Mouse (Mus musculus): Measurements from ENCODE around the gene 1190005I06Rik. TPM values are rescaled to one million over a fixed set of nuclear protein-coding genes. Genes with fewer than 3 reads are reported as not detected.

Gene 1190005I06Rik
- polyA plus RNA-seq, 1 experiment from 2014 or later: 5.1 TPM

GRCm38 (mm10) chr8:120620441-120620840 is 27.0 kb downstream of the 1190005I06Rik start:
- no peak for DNase-seq
- Histone ChIP-seq H3K9ac (peak overlapping the region; percentile 18; the same call in 1 of the 2 replicates), H3K4me3 (ENCODE audit: low read depth, low read length) (no peak overlapping the region), H3K27ac (ENCODE audit: low read depth) (no peak overlapping the region), H3K9me3 (ENCODE audit: low read depth, low read length) (no peaks in the 10 kb centered on the region), H3K4me1 (ENCODE audit: insufficient read depth) (peaks cover 3% of the 10 kb centered on the region; the same call in 1 of the 2 replicates), H3K4me2 (no peak overlapping the region), H3K36me3 (ENCODE audit: insufficient read depth) (no peaks in the 10 kb centered on the region), H3K27me3 (ENCODE audit: insufficient read depth, low read length) (no peaks in the 10 kb centered on the region)
- TF ChIP-seq CTCF (IDR thresholded peaks at IDR 0.05; ENCODE audit: low read depth): no peak
- 28% methylated on average over 7 of the region's 7 CpGs for WGBS
- no peak for ATAC-seq (ENCODE audit: insufficient read depth)

DNA sequence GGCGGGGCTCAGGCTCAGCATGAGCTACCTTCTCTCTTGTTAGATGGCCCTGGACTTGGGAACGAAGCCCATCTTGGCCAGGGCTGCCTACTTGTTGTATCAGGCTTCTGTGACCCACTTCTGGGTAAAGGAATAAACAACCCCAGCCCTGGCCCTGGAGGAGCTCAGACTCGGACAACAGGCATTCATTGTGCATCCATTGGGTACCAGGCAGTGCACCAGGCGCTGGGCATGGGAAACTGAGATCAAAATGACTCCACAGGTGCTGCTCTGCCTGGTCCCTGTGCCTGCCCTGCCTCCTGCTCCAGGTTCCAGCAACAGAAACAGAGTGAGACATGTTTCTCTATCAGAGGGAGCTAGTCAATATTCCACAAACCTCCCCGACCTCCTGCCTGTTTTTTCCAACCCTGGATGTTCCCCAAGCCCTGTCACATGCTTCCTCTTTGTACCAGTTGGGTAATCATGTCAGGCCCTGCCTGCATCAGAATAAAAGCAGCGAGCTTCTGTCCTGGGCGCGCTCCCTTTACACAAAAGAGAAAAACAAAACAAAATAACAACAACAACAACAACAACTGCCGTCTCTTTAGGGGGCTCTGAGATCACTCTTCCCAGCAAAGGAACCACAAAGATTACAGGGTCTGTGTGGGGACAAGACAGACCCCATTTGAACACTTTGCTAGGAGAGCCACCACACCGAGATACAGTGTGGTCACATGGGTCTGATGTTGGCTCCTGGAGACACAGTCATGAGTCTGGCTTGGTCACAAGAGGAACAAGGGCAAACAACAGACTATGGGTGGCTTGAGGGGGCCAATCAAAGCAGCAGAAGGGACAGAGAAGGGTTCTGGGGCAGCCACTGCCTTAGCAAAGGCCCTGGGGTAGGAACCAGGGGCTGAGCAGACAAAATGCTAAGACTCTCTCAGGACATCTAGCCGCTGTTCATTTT is 27.9 kb downstream of the 1190005I06Rik start:
- H3K9me3 ChIP-seq (ENCODE audit: low read depth, low read length): no peaks in the 10 kb centered on the region
- H3K36me3 ChIP-seq (ENCODE audit: insufficient read depth): no peaks in the 10 kb centered on the region
- no peak overlapping the region for H3K9ac ChIP-seq
- H3K4me3 ChIP-seq (ENCODE audit: low read depth, low read length): no peak overlapping the region
- ATAC-seq (ENCODE audit: insufficient read depth) (no peak), DNase-seq (no peak)
- H3K27me3 ChIP-seq (ENCODE audit: insufficient read depth, low read length): no peaks in the 10 kb centered on the region
- no peak for TF ChIP-seq CTCF (IDR thresholded peaks at IDR 0.05; ENCODE audit: low read depth)
- H3K4me2 ChIP-seq: no peak overlapping the region
- WGBS: 67% methylated on average over 11 of the region's 11 CpGs
- no peak overlapping the region for H3K27ac ChIP-seq (ENCODE audit: low read depth)
- peaks cover 3% of the 10 kb centered on the region; the same call in 1 of the 2 replicates for H3K4me1 ChIP-seq (ENCODE audit: insufficient read depth)

- peaks cover 3% of the 10 kb centered on the region; the same call in 1 of the 2 replicates for H3K4me1 ChIP-seq (ENCODE audit: insufficient read depth)
- ATAC-seq (ENCODE audit: insufficient read depth) (peak; percentile 45; the same call in 1 of the 2 replicates), DNase-seq (peak; percentile 89)
- no peak overlapping the region for H3K27ac ChIP-seq (ENCODE audit: low read depth)
- no peaks in the 10 kb centered on the region for H3K27me3 ChIP-seq (ENCODE audit: insufficient read depth, low read length)
- no peaks in the 10 kb centered on the region for H3K9me3 ChIP-seq (ENCODE audit: low read depth, low read length)
- no peak overlapping the region for H3K9ac ChIP-seq
- peak; percentile 91 for TF ChIP-seq CTCF (IDR thresholded peaks at IDR 0.05; ENCODE audit: low read depth)
- H3K4me3 ChIP-seq (ENCODE audit: low read depth, low read length): no peak overlapping the region
- H3K36me3 ChIP-seq (ENCODE audit: insufficient read depth): no peaks in the 10 kb centered on the region
- WGBS: 2% methylated on average over 6 of the region's 6 CpGs
- H3K4me2 ChIP-seq: no peak overlapping the region
Measured at GRCm38 (mm10) chr8:120618110-120618509, 29.3 kb downstream of the 1190005I06Rik start.

DNA sequence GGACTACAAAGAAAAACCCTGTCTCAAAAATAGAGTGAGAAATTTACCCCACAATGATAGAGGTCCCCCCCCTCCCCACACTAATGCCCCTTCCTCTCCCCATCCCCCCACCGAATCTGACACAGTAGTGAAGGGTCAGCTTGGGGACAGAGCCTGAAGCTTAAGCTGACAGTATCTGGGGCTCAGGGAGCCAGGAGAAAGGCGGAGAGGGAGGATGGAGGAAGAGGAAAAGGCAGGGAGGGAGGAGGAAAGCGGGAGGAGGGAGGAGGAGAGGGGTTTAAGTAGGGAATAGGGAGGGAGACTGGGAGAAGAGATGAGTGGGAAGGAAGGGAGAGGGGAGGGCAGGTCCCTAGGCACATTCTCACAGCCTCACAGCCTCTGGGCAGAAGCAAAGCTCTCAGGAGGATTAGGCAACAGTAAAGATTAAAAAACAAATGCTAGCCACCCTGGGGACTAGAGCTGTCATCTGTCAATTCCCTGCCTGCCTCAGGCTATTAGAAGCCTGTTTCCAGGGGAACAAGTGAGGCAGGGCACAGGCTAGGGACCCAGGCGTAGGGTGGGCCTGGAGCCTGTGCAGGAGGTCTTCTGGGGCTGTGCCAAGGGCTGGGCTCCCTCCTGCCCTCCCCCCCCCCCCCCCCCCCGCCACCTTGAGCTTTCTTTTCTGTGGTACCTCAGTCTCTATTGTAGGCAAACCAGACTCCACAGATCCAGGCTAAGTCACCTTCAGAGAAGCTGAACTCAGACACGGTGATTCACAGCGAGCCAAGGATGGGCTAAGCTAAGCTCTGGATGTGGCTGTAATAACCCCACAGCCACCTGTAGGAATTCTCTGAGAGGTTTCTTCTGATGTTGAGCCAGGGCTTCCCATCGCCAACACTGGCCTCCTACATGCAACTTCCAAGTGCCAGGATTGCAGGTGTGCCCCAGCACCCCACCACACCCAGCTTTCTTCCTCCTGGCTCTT is 30.5 kb downstream of the 1190005I06Rik start:
- DNase-seq (no peak), ATAC-seq (ENCODE audit: insufficient read depth) (no peak)
- Histone ChIP-seq H3K4me2 (no peak overlapping the region), H3K36me3 (ENCODE audit: insufficient read depth) (no peaks in the 10 kb centered on the region), H3K27ac (ENCODE audit: low read depth) (no peak overlapping the region), H3K4me3 (ENCODE audit: low read depth, low read length) (no peak overlapping the region), H3K27me3 (ENCODE audit: insufficient read depth, low read length) (no peaks in the 10 kb centered on the region), H3K4me1 (ENCODE audit: insufficient read depth) (peaks cover 3% of the 10 kb centered on the region; the same call in 1 of the 2 replicates), H3K9me3 (ENCODE audit: low read depth, low read length) (no peaks in the 10 kb centered on the region), H3K9ac (no peak overlapping the region)
- TF ChIP-seq CTCF (IDR thresholded peaks at IDR 0.05; ENCODE audit: low read depth): no peak
- 34% methylated on average over 7 of the region's 8 CpGs for WGBS

DNA sequence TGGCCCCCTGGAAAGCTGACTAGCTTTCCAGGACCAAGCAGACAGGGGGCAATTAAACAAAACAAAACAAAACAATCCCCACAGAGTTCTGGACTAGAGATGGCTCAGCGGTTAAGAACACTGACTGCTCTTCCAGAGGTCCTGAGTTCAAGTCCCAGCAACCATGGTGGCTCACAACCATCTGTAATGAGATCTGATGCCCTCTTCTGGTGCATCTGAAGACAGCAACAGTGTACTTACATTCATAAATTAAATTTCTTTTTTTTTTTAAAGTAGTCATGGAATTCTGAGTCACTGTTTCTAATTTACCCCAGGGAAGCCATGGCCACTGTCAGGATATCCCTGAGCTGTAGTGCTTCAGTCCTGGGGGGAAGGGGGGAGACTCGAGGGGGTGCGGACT is 32.9 kb downstream of the 1190005I06Rik start:
- no peak for ATAC-seq (ENCODE audit: insufficient read depth)
- TF ChIP-seq CTCF (IDR thresholded peaks at IDR 0.05; ENCODE audit: low read depth): no peak
- Histone ChIP-seq H3K9me3 (ENCODE audit: low read depth, low read length) (no peaks in the 10 kb centered on the region), H3K9ac (no peak overlapping the region), H3K4me1 (ENCODE audit: insufficient read depth) (no peaks in the 10 kb centered on the region), H3K27ac (ENCODE audit: low read depth) (no peak overlapping the region), H3K4me2 (no peak overlapping the region), H3K36me3 (ENCODE audit: insufficient read depth) (no peaks in the 10 kb centered on the region), H3K27me3 (ENCODE audit: insufficient read depth, low read length) (no peaks in the 10 kb centered on the region), H3K4me3 (ENCODE audit: low read depth, low read length) (no peak overlapping the region)
- DNase-seq: no peak
- WGBS: 82% methylated on average over 3 of the region's 3 CpGs

DNA sequence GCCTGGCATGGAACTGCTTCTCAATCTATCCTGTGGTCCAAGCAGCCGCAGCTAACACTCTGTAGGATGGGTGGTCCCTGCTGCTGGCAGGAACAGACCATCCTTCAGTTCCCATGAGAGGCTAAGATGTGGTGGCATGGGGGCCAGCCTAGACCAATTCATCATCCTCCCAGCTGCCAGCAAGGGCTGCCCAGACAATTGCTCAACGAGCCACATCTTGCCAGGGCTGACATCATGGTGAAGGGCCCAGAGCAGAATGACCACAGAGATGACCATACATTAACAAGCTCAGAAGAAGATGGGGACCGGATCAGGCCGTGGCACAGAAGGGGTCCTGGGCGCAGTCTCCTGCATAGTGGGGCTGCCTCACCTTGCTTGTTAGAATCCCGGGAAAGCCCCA is 36.6 kb downstream of the 1190005I06Rik start:
- DNase-seq: no peak
- Histone ChIP-seq H3K27ac (ENCODE audit: low read depth) (no peak overlapping the region), H3K4me2 (no peak overlapping the region), H3K9ac (no peak overlapping the region), H3K36me3 (ENCODE audit: insufficient read depth) (no peaks in the 10 kb centered on the region), H3K4me3 (ENCODE audit: low read depth, low read length) (no peak overlapping the region), H3K4me1 (ENCODE audit: insufficient read depth) (no peaks in the 10 kb centered on the region), H3K27me3 (ENCODE audit: insufficient read depth, low read length) (no peaks in the 10 kb centered on the region), H3K9me3 (ENCODE audit: low read depth, low read length) (no peaks in the 10 kb centered on the region)
- no peak for TF ChIP-seq CTCF (IDR thresholded peaks at IDR 0.05; ENCODE audit: low read depth)
- no peak for ATAC-seq (ENCODE audit: insufficient read depth)
- WGBS: 82% methylated on average over 6 of the region's 6 CpGs

Measured in lung, embryonic 14.5 days (tissue).